In the genomic region with DNA sequence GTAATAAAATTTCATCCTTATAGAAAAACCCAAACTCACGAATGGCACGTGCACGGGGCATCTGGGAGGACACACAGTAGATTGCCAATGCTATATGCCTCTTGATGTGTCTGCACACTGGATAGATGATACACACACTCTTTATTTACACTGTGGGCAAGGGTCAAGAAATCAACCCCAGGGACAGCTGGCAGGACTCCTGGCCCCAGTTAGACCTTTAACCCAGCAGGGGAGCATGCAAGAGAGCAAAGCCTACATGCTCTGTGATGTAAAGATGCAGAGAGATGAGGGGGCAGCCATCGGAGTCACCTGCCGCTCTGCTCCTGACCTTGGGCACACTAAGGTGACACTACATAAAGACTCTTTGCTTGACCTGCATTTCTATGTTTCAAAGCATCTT, we compare ENCODE assay signal across 19 mouse cellular contexts.
"Had no signal": no experiment of that assay in that cellular context is flagged by ENCODE, and none has a peak within 500 bp of the region (broad histone marks: within the 10 kb centered on the region; RNA-seq: fewer than 3 reads in every experiment).

No protein-coding gene starts in this region.

- H3K9me3 ChIP-seq: midbrain, embryonic 10.5 days; midbrain, embryonic 12.5 days; neural tube, embryonic 13.5 days; neural tube, embryonic 15.5 days; stomach, embryonic 15.5 days had no signal

- DNase-seq: lung, adult 18-20 months; lung, embryonic 14.5 days; lung, postnatal 10 days; lung, postnatal 4 days; midbrain, embryonic 14.5 days; retina, postnatal 1 day; right cerebral cortex, adult 18-20 months; right cerebral cortex, postnatal 25 days; thymus, adult 2 months; thymus, postnatal 25 days; thymus, postnatal 4 days had no signal

- H3K4me2 ChIP-seq: lung, embryonic 14.5 days; midbrain, embryonic 12.5 days; neural tube, embryonic 13.5 days; neural tube, embryonic 15.5 days; stomach, embryonic 15.5 days had no signal

- H3K4me1 ChIP-seq: neural tube, embryonic 15.5 days; stomach, embryonic 15.5 days had no signal

- H3K36me3 ChIP-seq: stomach, embryonic 15.5 days had no signal

- ATAC-seq: midbrain, embryonic 16.5 days had no signal

- H3K4me3 ChIP-seq: midbrain, embryonic 10.5 days; midbrain, embryonic 12.5 days; myocyte; neural tube, embryonic 13.5 days; neural tube, embryonic 15.5 days; stomach, embryonic 15.5 days had no signal

- H3K9ac ChIP-seq: lung, embryonic 14.5 days; midbrain, embryonic 12.5 days; neural tube, embryonic 13.5 days; neural tube, embryonic 15.5 days; stomach, embryonic 15.5 days had no signal

- H3K27me3 ChIP-seq: midbrain, embryonic 12.5 days; neural tube, embryonic 13.5 days; neural tube, embryonic 15.5 days; stomach, embryonic 15.5 days had no signal

- H3K27ac ChIP-seq: midbrain, embryonic 10.5 days; midbrain, embryonic 12.5 days; neural tube, embryonic 13.5 days; neural tube, embryonic 15.5 days; stomach, embryonic 15.5 days; stomach, postnatal 0 days had no signal
